Mouse (Mus musculus): Measurements from ENCODE around the gene Krt16. TPM values are rescaled to one million over a fixed set of nuclear protein-coding genes. Genes with fewer than 3 reads are reported as not detected.

Krt16 gene
- polyA plus RNA-seq, 2 experiments, result 0.26 to 0.61 TPM

GRCm38 (mm10) chr11:100200104-100200820 lies 48.4 kb downstream of the Krt16 start:
- H3K9me3 ChIP-seq (ENCODE audit: control insufficient read depth, low read length), result no peaks in the 10 kb centered on the region
- H3K27ac ChIP-seq (replicated peaks; ENCODE audit: low read depth, low read length), result no peak overlapping the region
- no peak overlapping the region for H3K4me3 ChIP-seq (replicated peaks; ENCODE audit: low read length)
- no peak for DNase-seq (ENCODE audit: low spot score)
- H3K4me1 ChIP-seq (ENCODE audit: control insufficient read depth, insufficient read depth, low read length), result no peaks in the 10 kb centered on the region
- TF ChIP-seq POLR2A (IDR thresholded peaks at IDR 0.05; ENCODE audit: borderline replicate concordance, extremely low read depth, insufficient read depth, insufficient read length), result no peak
- no peak overlapping the region for H3K9ac ChIP-seq (ENCODE audit: low read depth, low read length, severe bottlenecking)
- 47% methylated on average over 8 of the region's 8 CpGs for WGBS
- H3K4me2 ChIP-seq (replicated peaks; ENCODE audit: low read depth, low read length, severe bottlenecking), result no peak overlapping the region
- H3K27me3 ChIP-seq (ENCODE audit: control insufficient read depth, insufficient read depth, low read length), result no peaks in the 10 kb centered on the region
- no peaks in the 10 kb centered on the region for H3K36me3 ChIP-seq (ENCODE audit: control insufficient read depth, insufficient read depth, low read length)
- no peak for ATAC-seq (ENCODE audit: low FRiP score, low read depth)

DNA sequence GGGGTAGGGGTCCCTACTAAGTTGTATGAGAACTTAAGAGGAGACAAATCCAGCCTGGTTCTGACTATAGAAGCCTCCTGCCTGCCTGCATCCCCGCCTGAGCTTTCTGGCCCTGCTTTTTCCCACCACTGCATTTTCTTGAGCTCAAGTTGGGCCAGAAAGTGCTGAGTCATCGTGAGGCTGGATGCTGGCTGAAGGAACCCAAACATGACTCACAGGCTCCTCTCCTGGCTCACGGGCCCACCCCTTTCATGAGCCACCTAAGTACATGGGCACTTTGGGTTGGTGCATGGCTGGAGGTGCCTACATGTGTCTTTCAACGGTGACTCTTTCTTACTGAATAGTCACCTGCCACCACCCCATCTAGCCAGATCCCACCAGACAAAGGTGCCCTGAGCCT lies 50.0 kb downstream of the Krt16 start:
- TF ChIP-seq POLR2A (IDR thresholded peaks at IDR 0.05; ENCODE audit: borderline replicate concordance, extremely low read depth, insufficient read depth, insufficient read length), result no peak
- ATAC-seq (ENCODE audit: low FRiP score, low read depth) (no peak), DNase-seq (ENCODE audit: low spot score) (no peak)
- H3K27me3 ChIP-seq (ENCODE audit: control insufficient read depth, insufficient read depth, low read length), result no peaks in the 10 kb centered on the region
- no peaks in the 10 kb centered on the region for H3K36me3 ChIP-seq (ENCODE audit: control insufficient read depth, insufficient read depth, low read length)
- 80% methylated on average over 4 of the region's 4 CpGs for whole genome bisulfite sequencing
- no peaks in the 10 kb centered on the region for H3K9me3 ChIP-seq (ENCODE audit: control insufficient read depth, low read length)
- H3K27ac ChIP-seq (replicated peaks; ENCODE audit: low read depth, low read length), result no peak overlapping the region
- no peaks in the 10 kb centered on the region for H3K4me1 ChIP-seq (ENCODE audit: control insufficient read depth, insufficient read depth, low read length)
- no peak overlapping the region for H3K4me2 ChIP-seq (replicated peaks; ENCODE audit: low read depth, low read length, severe bottlenecking)
- no peak overlapping the region for H3K9ac ChIP-seq (ENCODE audit: low read depth, low read length, severe bottlenecking)
- no peak overlapping the region for H3K4me3 ChIP-seq (replicated peaks; ENCODE audit: low read length)

Other genes with a start within 250 kb of the Krt16 start
- 0.08 TPM in 1 of 2 replicates, not detected in the other for gene Krt33a, start 232.7 kb downstream of the Krt16 start, polyA plus RNA-seq (2012; rRNA removed)
- gene Krt33a, start 232.7 kb downstream of the Krt16 start, polyA plus RNA-seq (2014; fragmentation: Nextera tagmentation; extraction: Ambion mirVana), result 0.15 and 0.29 TPM in 2 replicates
- 0.31 and 0.41 TPM in 2 replicates for gene Krt33b, start 219.0 kb downstream of the Krt16 start, polyA plus RNA-seq (2012; rRNA removed)
- 0.17 and 0.54 TPM in 2 replicates for gene Krt33b, start 219.0 kb downstream of the Krt16 start, polyA plus RNA-seq (2014; fragmentation: Nextera tagmentation; extraction: Ambion mirVana)
- not detected in 2 replicates for gene Krt34, start 207.3 kb downstream of the Krt16 start, polyA plus RNA-seq (2012; rRNA removed)
- 0.11 TPM in 1 of 2 replicates, not detected in the other for gene Krt34, start 207.3 kb downstream of the Krt16 start, polyA plus RNA-seq (2014; fragmentation: Nextera tagmentation; extraction: Ambion mirVana)
- 0.04 and 0.13 TPM in 2 replicates for gene Krt31, start 198.4 kb downstream of the Krt16 start, polyA plus RNA-seq (2012; rRNA removed)
- gene Krt31, start 198.4 kb downstream of the Krt16 start, polyA plus RNA-seq (2014; fragmentation: Nextera tagmentation; extraction: Ambion mirVana), result 0.26 TPM in 1 of 2 replicates, not detected in the other
- 0.10 TPM in 1 of 2 replicates, not detected in the other for gene Krt32, start 160.7 kb downstream of the Krt16 start, polyA plus RNA-seq (2012; rRNA removed)
- 0.40 TPM in 1 of 2 replicates, not detected in the other for gene Krt32, start 160.7 kb downstream of the Krt16 start, polyA plus RNA-seq (2014; fragmentation: Nextera tagmentation; extraction: Ambion mirVana)
- gene Krt35, start 152.7 kb downstream of the Krt16 start, polyA plus RNA-seq (2012; rRNA removed), result 1.7 and 2.9 TPM in 2 replicates
- 7.0 and 7.2 TPM in 2 replicates for gene Krt35, start 152.7 kb downstream of the Krt16 start, polyA plus RNA-seq (2014; fragmentation: Nextera tagmentation; extraction: Ambion mirVana)
- gene Krt36, start 143.3 kb downstream of the Krt16 start, polyA plus RNA-seq (2012; rRNA removed), result 0.36 and 1.1 TPM in 2 replicates
- gene Krt36, start 143.3 kb downstream of the Krt16 start, polyA plus RNA-seq (2014; fragmentation: Nextera tagmentation; extraction: Ambion mirVana), result 2.9 and 5.9 TPM in 2 replicates
- 0.15 and 0.62 TPM in 2 replicates for gene Krt13, start 127.3 kb downstream of the Krt16 start, polyA plus RNA-seq (2012; rRNA removed)
- 0.54 and 1.7 TPM in 2 replicates for gene Krt13, start 127.3 kb downstream of the Krt16 start, polyA plus RNA-seq (2014; fragmentation: Nextera tagmentation; extraction: Ambion mirVana)
- 113 and 213 TPM in 2 replicates for gene Krt15, start 113.0 kb downstream of the Krt16 start, polyA plus RNA-seq (2012; rRNA removed)
- gene Krt15, start 113.0 kb downstream of the Krt16 start, polyA plus RNA-seq (2014; fragmentation: Nextera tagmentation; extraction: Ambion mirVana), result 168 and 205 TPM in 2 replicates
- 30.3 and 74.0 TPM in 2 replicates for gene Krt19, start 100.2 kb downstream of the Krt16 start, polyA plus RNA-seq (2012; rRNA removed)
- 89.1 and 105 TPM in 2 replicates for gene Krt19, start 100.2 kb downstream of the Krt16 start, polyA plus RNA-seq (2014; fragmentation: Nextera tagmentation; extraction: Ambion mirVana)
- gene Krt9, start 55.7 kb downstream of the Krt16 start, polyA plus RNA-seq (2012; rRNA removed), result 0.24 and 0.39 TPM in 2 replicates
- not detected in 2 replicates for gene Krt9, start 55.7 kb downstream of the Krt16 start, polyA plus RNA-seq (2014; fragmentation: Nextera tagmentation; extraction: Ambion mirVana)
- gene Krt14, start 41.4 kb downstream of the Krt16 start, polyA plus RNA-seq (2012; rRNA removed), result 238 and 293 TPM in 2 replicates
- gene Krt14, start 41.4 kb downstream of the Krt16 start, polyA plus RNA-seq (2014; fragmentation: Nextera tagmentation; extraction: Ambion mirVana), result 480 and 495 TPM in 2 replicates
- gene Krt17, start 12.1 kb upstream of the Krt16 start, polyA plus RNA-seq (2012; rRNA removed), result 22.1 and 28.1 TPM in 2 replicates
- 75.5 and 78.5 TPM in 2 replicates for gene Krt17, start 12.1 kb upstream of the Krt16 start, polyA plus RNA-seq (2014; fragmentation: Nextera tagmentation; extraction: Ambion mirVana)
- gene Krt42, start 21.0 kb upstream of the Krt16 start, polyA plus RNA-seq (2012; rRNA removed), result 0.06 and 0.08 TPM in 2 replicates
- gene Krt42, start 21.0 kb upstream of the Krt16 start, polyA plus RNA-seq (2014; fragmentation: Nextera tagmentation; extraction: Ambion mirVana), result not detected in 2 replicates
- gene Eif1, start 71.0 kb upstream of the Krt16 start, polyA plus RNA-seq (2012; rRNA removed), result 229 and 342 TPM in 2 replicates
- 1,852 and 1,886 TPM in 2 replicates for gene Eif1, start 71.0 kb upstream of the Krt16 start, polyA plus RNA-seq (2014; fragmentation: Nextera tagmentation; extraction: Ambion mirVana)
- gene Gast, start 85.5 kb upstream of the Krt16 start, polyA plus RNA-seq (2012; rRNA removed), result 0.36 and 0.74 TPM in 2 replicates
- gene Gast, start 85.5 kb upstream of the Krt16 start, polyA plus RNA-seq (2014; fragmentation: Nextera tagmentation; extraction: Ambion mirVana), result 0.47 and 0.50 TPM in 2 replicates
- gene Hap1, start 107.2 kb upstream of the Krt16 start, polyA plus RNA-seq (2012; rRNA removed), result 3.8 and 4.4 TPM in 2 replicates
- 1.4 and 1.6 TPM in 2 replicates for gene Hap1, start 107.2 kb upstream of the Krt16 start, polyA plus RNA-seq (2014; fragmentation: Nextera tagmentation; extraction: Ambion mirVana)
- gene Jup, start 148.9 kb upstream of the Krt16 start, polyA plus RNA-seq (2012; rRNA removed), result 111 and 123 TPM in 2 replicates
- 145 and 159 TPM in 2 replicates for gene Jup, start 148.9 kb upstream of the Krt16 start, polyA plus RNA-seq (2014; fragmentation: Nextera tagmentation; extraction: Ambion mirVana)
- gene P3h4, start 165.9 kb upstream of the Krt16 start, polyA plus RNA-seq (2012; rRNA removed), result 120 and 160 TPM in 2 replicates
- 92.1 and 95.2 TPM in 2 replicates for gene P3h4, start 165.9 kb upstream of the Krt16 start, polyA plus RNA-seq (2014; fragmentation: Nextera tagmentation; extraction: Ambion mirVana)
- gene Fkbp10, start 166.8 kb upstream of the Krt16 start, polyA plus RNA-seq (2012; rRNA removed), result 251 and 316 TPM in 2 replicates
- gene Fkbp10, start 166.8 kb upstream of the Krt16 start, polyA plus RNA-seq (2014; fragmentation: Nextera tagmentation; extraction: Ambion mirVana), result 179 and 187 TPM in 2 replicates
- 131 and 140 TPM in 2 replicates for gene Nt5c3b, start 192.9 kb upstream of the Krt16 start, polyA plus RNA-seq (2012; rRNA removed)
- gene Nt5c3b, start 192.9 kb upstream of the Krt16 start, polyA plus RNA-seq (2014; fragmentation: Nextera tagmentation; extraction: Ambion mirVana), result 138 and 147 TPM in 2 replicates
- 1.9 and 2.5 TPM in 2 replicates for gene Klhl10, start 193.0 kb upstream of the Krt16 start, polyA plus RNA-seq (2012; rRNA removed)
- 0.74 and 1.0 TPM in 2 replicates for gene Klhl10, start 193.0 kb upstream of the Krt16 start, polyA plus RNA-seq (2014; fragmentation: Nextera tagmentation; extraction: Ambion mirVana)
- gene Klhl11, start 223.8 kb upstream of the Krt16 start, polyA plus RNA-seq (2012; rRNA removed), result 5.5 and 5.8 TPM in 2 replicates
- gene Klhl11, start 223.8 kb upstream of the Krt16 start, polyA plus RNA-seq (2014; fragmentation: Nextera tagmentation; extraction: Ambion mirVana), result 11.5 and 12.5 TPM in 2 replicates

Data from limb, embryonic 14.5 days (tissue).